Mouse (Mus musculus): Measurements from ENCODE around the gene Gm11060. TPM values are rescaled to one million over a fixed set of nuclear protein-coding genes. Genes with fewer than 3 reads are reported as not detected.

Gm11060 gene
- total and polyA plus RNA-seq, 3 experiments, result not detected

DNA sequence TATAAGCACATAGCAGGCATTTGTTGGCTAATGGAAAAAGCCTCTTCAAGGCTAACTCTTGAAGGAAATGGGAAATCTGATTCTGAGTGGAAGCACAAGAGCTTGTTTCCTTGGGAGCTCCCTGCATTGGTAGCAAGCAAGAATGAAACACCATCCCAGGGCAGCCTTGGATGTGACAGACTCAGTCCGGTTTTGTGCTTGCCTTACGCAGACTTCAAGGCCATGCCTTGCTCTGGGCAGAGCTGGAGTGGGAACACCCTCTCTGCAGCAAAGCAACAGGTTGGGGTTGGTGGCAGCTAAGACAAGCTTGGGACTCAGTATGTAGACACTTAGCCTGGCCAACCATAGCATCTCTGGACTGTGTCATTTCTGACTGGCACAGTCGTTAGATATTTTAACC is 5.7 kb upstream of the Gm11060 start:
- in situ Hi-C loops (cut with MboI; ENCODE audit: low pct_ligation_motif_present, low pct_unique_long_range_greater_than_20kb, low sequenced_read_pairs) (no loop called here), dilution Hi-C loops (cut with MboI; ENCODE audit: extremely low pct_ligation_motif_present, extremely low pct_unique_long_range_greater_than_20kb, low sequenced_read_pairs) (no loop called here)
- TF ChIP-seq CTCF (conservative IDR thresholded peaks at IDR 0.05 in 1 of 2, IDR thresholded peaks at IDR 0.05 in 1 of 2; ENCODE audit: low read depth in 2 of 2, low read length in 2 of 2) (no peak), MXI1 (IDR thresholded peaks at IDR 0.05; ENCODE audit: low read depth, low read length) (no peak), HCFC1 (IDR thresholded peaks at IDR 0.05; ENCODE audit: low read depth, low read length) (no peak), EP300 (IDR thresholded peaks at IDR 0.05; ENCODE audit: low read length) (no peak), USF1 (IDR thresholded peaks at IDR 0.05; ENCODE audit: low read depth, low read length) (no peak), PAX5 (IDR thresholded peaks at IDR 0.05; ENCODE audit: low read length) (no peak), MAX (IDR thresholded peaks at IDR 0.05; ENCODE audit: low read length) (no peak), MYC (IDR thresholded peaks at IDR 0.05; ENCODE audit: low read depth, low read length) (no peak), NELFE (IDR thresholded peaks at IDR 0.05; ENCODE audit: low read depth, low read length) (no peak)
- Histone ChIP-seq H3K27ac (ENCODE audit: insufficient read depth, low read depth) (no peak overlapping the region), H3K79me2 (replicated peaks; ENCODE audit: control insufficient read depth, extremely low read depth, insufficient read depth, poor library complexity, severe bottlenecking) (no peaks in the 10 kb centered on the region), H3K9me3 (replicated peaks; ENCODE audit: low read length) (no peaks in the 10 kb centered on the region), H3K4me3 (replicated peaks in 1 of 3; ENCODE audit: low read depth in 2 of 3, low read length in 2 of 3, poor library complexity in 1 of 3) (no peak overlapping the region), H3K4me1 (ENCODE audit: control insufficient read depth in 1 of 2, insufficient read depth in 2 of 2) (no peaks in the 10 kb centered on the region), H3K36me3 (replicated peaks in 1 of 2; ENCODE audit: control insufficient read depth in 1 of 2, insufficient read depth in 1 of 2, low read length in 1 of 2) (no peaks in the 10 kb centered on the region), H3K27me3 (replicated peaks) (no peaks in the 10 kb centered on the region), H3K4me2 (ENCODE audit: insufficient read depth, low read depth, poor library complexity, severe bottlenecking) (no peak overlapping the region), H3K9ac (ENCODE audit: insufficient read depth, low read depth) (no peak overlapping the region)
- DNase-seq (ENCODE audit: extremely low read depth), result no peak

GRCm38 (mm10) chr2:105088005-105088404 is 3.8 kb upstream of the Gm11060 start:
- H3K9me3 ChIP-seq (replicated peaks; ENCODE audit: low read length), result no peaks in the 10 kb centered on the region
- H3K4me3 ChIP-seq (replicated peaks in 1 of 3; ENCODE audit: low read depth in 2 of 3, low read length in 2 of 3, poor library complexity in 1 of 3), result no peak overlapping the region
- dilution Hi-C loops (cut with MboI; ENCODE audit: extremely low pct_ligation_motif_present, extremely low pct_unique_long_range_greater_than_20kb, low sequenced_read_pairs) (no loop called here), in situ Hi-C loops (cut with MboI; ENCODE audit: low pct_ligation_motif_present, low pct_unique_long_range_greater_than_20kb, low sequenced_read_pairs) (no loop called here)
- no peaks in the 10 kb centered on the region for H3K36me3 ChIP-seq (replicated peaks in 1 of 2; ENCODE audit: control insufficient read depth in 1 of 2, insufficient read depth in 1 of 2, low read length in 1 of 2)
- TF ChIP-seq CHD1 (IDR thresholded peaks at IDR 0.05; ENCODE audit: low read depth, low read length) (no peak), ZKSCAN1 (IDR thresholded peaks at IDR 0.05; ENCODE audit: borderline replicate concordance, low read depth, low read length) (no peak), MAFK (IDR thresholded peaks at IDR 0.05; ENCODE audit: insufficient replicate concordance, low read length) (no peak), BHLHE40 (IDR thresholded peaks at IDR 0.05; ENCODE audit: low read depth, low read length) (no peak), MAX (IDR thresholded peaks at IDR 0.05; ENCODE audit: low read length) (no peak), USF1 (IDR thresholded peaks at IDR 0.05; ENCODE audit: low read depth, low read length) (no peak), E2F4 (IDR thresholded peaks at IDR 0.05; ENCODE audit: insufficient replicate concordance, low read depth, low read length) (no peak), RCOR1 (conservative IDR thresholded peaks at IDR 0.05; ENCODE audit: low read depth, low read length) (no peak), GABPA (IDR thresholded peaks at IDR 0.05; ENCODE audit: insufficient replicate concordance, low read depth, low read length) (no peak), TBP (conservative IDR thresholded peaks at IDR 0.05; ENCODE audit: low read depth, low read length) (no peak), MEF2A (IDR thresholded peaks at IDR 0.05; ENCODE audit: borderline replicate concordance, low read depth, low read length) (no peak), CHD2 (IDR thresholded peaks at IDR 0.05; ENCODE audit: low read length) (no peak), POLR2AphosphoS2 (IDR thresholded peaks at IDR 0.05; ENCODE audit: low read depth, low read length) (no peak), SMC3 (IDR thresholded peaks at IDR 0.05; ENCODE audit: low read depth, low read length) (no peak), POLR2A (IDR thresholded peaks at IDR 0.05; ENCODE audit: low read depth, low read length) (no peak)
- H3K27ac ChIP-seq (ENCODE audit: insufficient read depth, low read depth), result no peak overlapping the region
- no peaks in the 10 kb centered on the region for H3K27me3 ChIP-seq (replicated peaks)
- H3K79me2 ChIP-seq (replicated peaks; ENCODE audit: control insufficient read depth, extremely low read depth, insufficient read depth, poor library complexity, severe bottlenecking), result no peaks in the 10 kb centered on the region
- H3K4me1 ChIP-seq (ENCODE audit: control insufficient read depth in 1 of 2, insufficient read depth in 2 of 2), result no peaks in the 10 kb centered on the region
- H3K9ac ChIP-seq (ENCODE audit: insufficient read depth, low read depth), result no peak overlapping the region
- H3K4me2 ChIP-seq (ENCODE audit: insufficient read depth, low read depth, poor library complexity, severe bottlenecking), result no peak overlapping the region
- DNase-seq (ENCODE audit: extremely low read depth), result no peak

All from CH12.LX (cell line).